Mouse (Mus musculus) cerebral cortex, adult 2 months (tissue): Measurements from ENCODE around the gene Slc24a3.

Experiments
- WGBS: fragments of 180-500 bp; shearing (Covaris S2); methylation state at CpG from one replicate; pipeline ENCODE4 v1.1.7; 2018; 5-methylcytosine and 5-hydroxymethylcytosine counted together

Gene Slc24a3

GRCm38 (mm10) chr2:145564596-145564995 lies 397.0 kb downstream of the Slc24a3 start:
- WGBS: 79% methylated on average over 8 of the region's 8 CpGs

- 89% methylated on average over 2 of the region's 2 CpGs for WGBS
Measured at GRCm38 (mm10) chr2:145566904-145567303, 399.4 kb downstream of the Slc24a3 start.

- WGBS: 71% methylated on average over 3 of the region's 3 CpGs
Measured at GRCm38 (mm10) chr2:145571943-145572342, 404.4 kb downstream of the Slc24a3 start.

- WGBS: 79% methylated on average over 4 of the region's 4 CpGs
Measured at GRCm38 (mm10) chr2:145574148-145574547, 406.6 kb downstream of the Slc24a3 start.

GRCm38 (mm10) chr2:145583103-145583502 lies 415.5 kb downstream of the Slc24a3 start:
- 81% methylated on average over 3 of the region's 3 CpGs for WGBS

- 62% methylated on average over 3 of the region's 3 CpGs for WGBS
Measured at GRCm38 (mm10) chr2:145585437-145585836, 417.9 kb downstream of the Slc24a3 start.

- WGBS: 40% methylated on average over 8 of the region's 8 CpGs
Measured at GRCm38 (mm10) chr2:145588009-145588737, 420.6 kb downstream of the Slc24a3 start.

GRCm38 (mm10) chr2:145591881-145592280 lies 424.3 kb downstream of the Slc24a3 start:
- WGBS: 85% methylated on average over 8 of the region's 8 CpGs

GRCm38 (mm10) chr2:145593649-145594347 lies 426.2 kb downstream of the Slc24a3 start:
- WGBS: 87% methylated on average over 3 of the region's 3 CpGs

GRCm38 (mm10) chr2:145597866-145598265 lies 430.3 kb downstream of the Slc24a3 start:
- WGBS: 97% methylated on average over 5 of the region's 5 CpGs

- 92% methylated on average over 5 of the region's 5 CpGs for WGBS
Measured at GRCm38 (mm10) chr2:145607844-145608243, 440.3 kb downstream of the Slc24a3 start.

- WGBS: 45% methylated on average over 15 of the region's 15 CpGs
Measured at GRCm38 (mm10) chr2:145610796-145611705, 443.5 kb downstream of the Slc24a3 start.

- WGBS: 71% methylated on average over 8 of the region's 8 CpGs
Measured at GRCm38 (mm10) chr2:145612937-145613336, 445.4 kb downstream of the Slc24a3 start.

- 69% methylated on average over 8 of the region's 8 CpGs for WGBS
Measured at GRCm38 (mm10) chr2:145613705-145614104, 446.2 kb downstream of the Slc24a3 start.

GRCm38 (mm10) chr2:145619688-145620087 lies 452.1 kb downstream of the Slc24a3 start:
- WGBS: 75% methylated on average over 4 of the region's 4 CpGs

GRCm38 (mm10) chr2:145621119-145621518 lies 453.6 kb downstream of the Slc24a3 start:
- WGBS: 71% methylated on average over 9 of the region's 9 CpGs

- WGBS: 76% methylated on average over 6 of the region's 6 CpGs
Measured at GRCm38 (mm10) chr2:145631123-145631798, 463.7 kb downstream of the Slc24a3 start.

GRCm38 (mm10) chr2:145631799-145632174 lies 464.2 kb downstream of the Slc24a3 start:
- WGBS: 61% methylated on average over 4 of the region's 4 CpGs

GRCm38 (mm10) chr2:145633811-145634210 lies 466.3 kb downstream of the Slc24a3 start:
- WGBS: 53% methylated on average over 5 of the region's 5 CpGs

- 94% methylated on average over 21 of the region's 21 CpGs for WGBS
Measured at GRCm38 (mm10) chr2:145640255-145640984, 472.9 kb downstream of the Slc24a3 start.
